Mouse (Mus musculus): Measurements from ENCODE around the gene Senp5.

Senp5 gene

GRCm38 (mm10) chr16:31940586-31940985, 62.5 kb downstream of the Senp5 start:
- no peak for DNase-seq (ENCODE audit: low read depth, low spot score)

GRCm38 (mm10) chr16:31938856-31939255, 64.2 kb downstream of the Senp5 start:
- no peak for DNase-seq (ENCODE audit: low read depth, low spot score)

GRCm38 (mm10) chr16:31936568-31936967, 66.5 kb downstream of the Senp5 start:
- no peak for DNase-seq (ENCODE audit: low read depth, low spot score)

GRCm38 (mm10) chr16:31935091-31935979, 67.8 kb downstream of the Senp5 start:
- DNase-seq (ENCODE audit: low read depth, low spot score) = peak; percentile 74

GRCm38 (mm10) chr16:31934550-31935010, 68.5 kb downstream of the Senp5 start:
- DNase-seq (ENCODE audit: low read depth, low spot score) = peak; percentile 35

- peak; percentile 89 for DNase-seq (ENCODE audit: low read depth, low spot score)
These were observed 69.1 kb downstream of the Senp5 start, which contains the start of gene Pigz for GRCm38 (mm10) chr16:31933751-31934549. Gene Pigz (plus strand): TSS chr16:31933851.

- DNase-seq (ENCODE audit: low read depth, low spot score) = peak; percentile 99
These were observed 70.0 kb downstream of the Senp5 start for GRCm38 (mm10) chr16:31932840-31933697.

- peak; percentile 80 for DNase-seq (ENCODE audit: low read depth, low spot score)
These were observed 70.8 kb downstream of the Senp5 start for GRCm38 (mm10) chr16:31932255-31932654.

- DNase-seq (ENCODE audit: low read depth, low spot score) = peak; percentile 76
These were observed 71.8 kb downstream of the Senp5 start for GRCm38 (mm10) chr16:31931330-31931729.

- no peak for DNase-seq (ENCODE audit: low read depth, low spot score)
These were observed 75.7 kb downstream of the Senp5 start for GRCm38 (mm10) chr16:31927412-31927811.

- no peak for DNase-seq (ENCODE audit: low read depth, low spot score)
These were observed 76.4 kb downstream of the Senp5 start for GRCm38 (mm10) chr16:31926547-31927182.

- no peak for DNase-seq (ENCODE audit: low read depth, low spot score)
These were observed 77.0 kb downstream of the Senp5 start for GRCm38 (mm10) chr16:31926091-31926490.

GRCm38 (mm10) chr16:31924368-31924767, 78.7 kb downstream of the Senp5 start:
- DNase-seq (ENCODE audit: low read depth, low spot score) = no peak

GRCm38 (mm10) chr16:31918248-31918724, 84.8 kb downstream of the Senp5 start:
- DNase-seq (ENCODE audit: low read depth, low spot score) = peak; percentile 95

GRCm38 (mm10) chr16:31917776-31918175, 85.3 kb downstream of the Senp5 start:
- DNase-seq (ENCODE audit: low read depth, low spot score) = no peak

- DNase-seq (ENCODE audit: low read depth, low spot score) = no peak
These were observed 92.7 kb downstream of the Senp5 start for GRCm38 (mm10) chr16:31910281-31910847.
